Mouse (Mus musculus) thymus, adult 2 months (tissue): ENCODE results near the gene Lipa. TPM values are rescaled to one million over a fixed set of nuclear protein-coding genes. Genes with fewer than 3 reads are reported as not detected.

Experiments used
- DNase-seq: peaks from one replicate; pipeline ENCODE4 v3.0.0; 2021
- H3K27ac ChIP-seq: fragments of 200-500 bp; 2 replicates; pipeline ENCODE4 v1.5.1; 2012; ENCODE audit warnings: low read length, control low read depth; ENCODE audit not compliant: control insufficient read depth, insufficient read depth
- H3K27me3 ChIP-seq: fragments of 200-500 bp; 2 replicates; pipeline ENCODE4 v1.6.1; 2012; ENCODE audit warnings: mild to moderate bottlenecking, low read length, moderate library complexity, mixed read lengths; ENCODE audit not compliant: control insufficient read depth, insufficient read depth
- H3K36me3 ChIP-seq: fragments of 200-500 bp; 2 replicates; pipeline ENCODE4 v1.6.1; 2012; ENCODE audit warnings: mild to moderate bottlenecking, low read length, moderate library complexity; ENCODE audit not compliant: control insufficient read depth, insufficient read depth
- H3K4me1 ChIP-seq: fragments of 200-500 bp; replicated peaks from 2 replicates; pipeline ENCODE4 v1.6.1; 2012; ENCODE audit warnings: low read length; ENCODE audit not compliant: control insufficient read depth, insufficient read depth
- H3K4me3 ChIP-seq: fragments of 200-500 bp; 2 replicates; pipeline ENCODE4 v1.5.1; 2012; ENCODE audit warnings: mild to moderate bottlenecking, low read length, control low read depth, moderate library complexity; ENCODE audit not compliant: control insufficient read depth, insufficient read depth
- CTCF ChIP-seq: fragments of 200-500 bp; IDR thresholded peaks from 2 replicates; pipeline ENCODE4 v1.5.1; 2012; ENCODE audit warnings: mild to moderate bottlenecking, control low read depth, low read length, moderate library complexity, borderline replicate concordance; ENCODE audit not compliant: control insufficient read depth, poor library complexity, insufficient read depth; ENCODE audit errors: extremely low read depth
- POLR2A ChIP-seq: fragments of 200-500 bp; IDR thresholded peaks from 2 replicates; pipeline ENCODE4 v1.6.1; 2012; ENCODE audit warnings: mild to moderate bottlenecking, low read length, control low read depth, moderate library complexity; ENCODE audit not compliant: control insufficient read depth, poor library complexity, insufficient read depth; ENCODE audit errors: extremely low read depth
- WGBS: fragments of 180-500 bp; shearing (Covaris S2); methylation state at CpG from one replicate; pipeline ENCODE4 v1.1.7; 2018; 5-methylcytosine and 5-hydroxymethylcytosine counted together
- polyA plus RNA-seq: library from polyadenylated mRNA; depleted of rRNA; stranded (reverse); fragments of >200 nt; gene quantifications from 2 replicates; pipeline ENCODE4 v1.2.3, GENCODE M21; 2012; rRNA removed

Lipa gene
- polyA plus RNA-seq, result 119 and 136 TPM in 2 replicates

- Histone ChIP-seq H3K27me3 (no peaks in the 10 kb centered on the region), H3K4me3 (peak within 1 kb of the TSS; percentile 74), H3K36me3 (peaks cover 17% of the 10 kb centered on the region), H3K4me1 (peaks cover 7% of the 10 kb centered on the region), H3K27ac (peak within 1 kb of the TSS; percentile 64)
- TF ChIP-seq POLR2A (peak; percentile 83; the same call in 1 of the 2 replicates), CTCF (peak; percentile 52; the same call in 1 of the 2 replicates)
- WGBS, result 1% methylated on average over 29 of the region's 29 CpGs
- peak; percentile 93 for DNase-seq
Observed at GRCm38 (mm10) chr19:34526941-34527682, at the start of gene Lipa. Gene Lipa, minus strand, starts transcription at chr19:34527474.

- WGBS, result 97% methylated on average over 5 of the region's 5 CpGs
Observed at GRCm38 (mm10) chr19:34573650-34574049, 46.4 kb upstream of the Lipa start.

GRCm38 (mm10) chr19:34571080-34571479, 43.8 kb upstream of the Lipa start:
- WGBS, result 95% methylated on average over 1 of the region's 1 CpGs
- no peaks in the 10 kb centered on the region for H3K27me3 ChIP-seq
- no peak overlapping the region for H3K4me3 ChIP-seq
- no peak for DNase-seq
- peaks cover 23% of the 10 kb centered on the region for H3K36me3 ChIP-seq
- peaks cover 5% of the 10 kb centered on the region; the same call in 1 of the 2 replicates for H3K4me1 ChIP-seq
- no peak overlapping the region; the same call in 1 of the 2 replicates for H3K27ac ChIP-seq
- TF ChIP-seq POLR2A (no peak), CTCF (no peak)

More at GRCm38 (mm10) chr19:34573650-34574049, 46.4 kb upstream of the Lipa start:
- Histone ChIP-seq H3K27me3 (no peaks in the 10 kb centered on the region), H3K4me1 (peaks cover 5% of the 10 kb centered on the region; the same call in 1 of the 2 replicates), H3K36me3 (peaks cover 23% of the 10 kb centered on the region), H3K4me3 (no peak overlapping the region), H3K27ac (no peak overlapping the region)
- TF ChIP-seq POLR2A (no peak), CTCF (no peak)
- no peak for DNase-seq

GRCm38 (mm10) chr19:34569896-34570476, 42.7 kb upstream of the Lipa start:
- Histone ChIP-seq H3K27me3 (no peaks in the 10 kb centered on the region), H3K4me3 (no peak overlapping the region), H3K36me3 (peaks cover 19% of the 10 kb centered on the region), H3K4me1 (peaks cover 5% of the 10 kb centered on the region; the same call in 1 of the 2 replicates), H3K27ac (no peak overlapping the region; the same call in 1 of the 2 replicates)
- 66% methylated on average over 4 of the region's 4 CpGs for WGBS
- TF ChIP-seq POLR2A (no peak), CTCF (no peak)
- DNase-seq, result no peak

- TF ChIP-seq CTCF (no peak), POLR2A (no peak)
- 97% methylated on average over 7 of the region's 7 CpGs for WGBS
- H3K27ac ChIP-seq, result no peak overlapping the region
- H3K4me3 ChIP-seq, result no peak overlapping the region
- peaks cover 5% of the 10 kb centered on the region; the same call in 1 of the 2 replicates for H3K4me1 ChIP-seq
- H3K27me3 ChIP-seq, result no peaks in the 10 kb centered on the region
- H3K36me3 ChIP-seq, result peaks cover 14% of the 10 kb centered on the region
- no peak for DNase-seq
Observed at GRCm38 (mm10) chr19:34568988-34569895, 42.0 kb upstream of the Lipa start.

- Histone ChIP-seq H3K36me3 (no peaks in the 10 kb centered on the region), H3K27me3 (no peaks in the 10 kb centered on the region), H3K27ac (no peak overlapping the region), H3K4me3 (no peak overlapping the region), H3K4me1 (peaks cover 5% of the 10 kb centered on the region)
- WGBS, result 96% methylated on average over 1 of the region's 1 CpGs
- DNase-seq, result no peak
- TF ChIP-seq CTCF (no peak), POLR2A (no peak)
Observed at GRCm38 (mm10) chr19:34566178-34566784, 39.0 kb upstream of the Lipa start.
